9 mouse cellular contexts compared by ENCODE assay signal in genomic region chr1:132375256-132375655, GRCm38 (mm10). TPM values are rescaled to one million over a fixed set of nuclear protein-coding genes. Genes with fewer than 3 reads are reported as not detected.
A peak's percentile ranks its signal among the peaks of the same experiment; 100 is the strongest.
DNase-seq lines count a peak whose midpoint lies in the region; ATAC-seq lines count a peak whose summit lies in the region.
"Had no signal": no experiment of that assay in that cellular context is flagged by ENCODE, and none has a peak within 500 bp of the region (broad histone marks: within the 10 kb centered on the region; RNA-seq: fewer than 3 reads in every experiment).

No protein-coding gene starts in this region.

- no peak overlapping the region for H3K9ac ChIP-seq in heart, embryonic 12.5 days
- H3K9ac ChIP-seq in limb, embryonic 12.5 days (replicated peaks), result no peak overlapping the region
- no peak overlapping the region for H3K9ac ChIP-seq in stomach, embryonic 16.5 days (ENCODE audit: low read length)

- H3K9me3 ChIP-seq in heart, embryonic 12.5 days (replicated peaks), result no peaks in the 10 kb centered on the region
- H3K9me3 ChIP-seq in limb, embryonic 12.5 days, result no peaks in the 10 kb centered on the region
- H3K9me3 ChIP-seq in stomach, embryonic 16.5 days (replicated peaks; ENCODE audit: control insufficient read depth, low read length), result no peaks in the 10 kb centered on the region

- H3K4me3 ChIP-seq in heart, embryonic 12.5 days, result no peak overlapping the region
- H3K4me3 ChIP-seq in limb, embryonic 12.5 days (replicated peaks), result no peak overlapping the region
- no peak overlapping the region for H3K4me3 ChIP-seq in stomach, embryonic 16.5 days (replicated peaks; ENCODE audit: low read length)

- H3K27ac ChIP-seq in heart, embryonic 12.5 days (ENCODE audit: poor library complexity, severe bottlenecking), result peak overlapping the region; percentile 83
- H3K27ac ChIP-seq in limb, embryonic 12.5 days, result peak overlapping the region; percentile 19
- H3K27ac ChIP-seq in stomach, embryonic 16.5 days (ENCODE audit: low read length), result peak overlapping the region; percentile 3; the same call in 1 of the 2 replicates

- no peaks in the 10 kb centered on the region for H3K27me3 ChIP-seq in heart, embryonic 12.5 days (replicated peaks)
- no peaks in the 10 kb centered on the region for H3K27me3 ChIP-seq in limb, embryonic 12.5 days
- H3K27me3 ChIP-seq in stomach, embryonic 16.5 days (ENCODE audit: control insufficient read depth, insufficient read depth, low read length), result no peaks in the 10 kb centered on the region

- peaks cover 73% of the 10 kb centered on the region for H3K4me1 ChIP-seq in heart, embryonic 12.5 days (replicated peaks)
- H3K4me1 ChIP-seq in limb, embryonic 12.5 days (replicated peaks), result peaks cover 38% of the 10 kb centered on the region
- H3K4me1 ChIP-seq in stomach, embryonic 16.5 days (ENCODE audit: control insufficient read depth, insufficient read depth, low read length), result peaks cover 65% of the 10 kb centered on the region

- H3K4me2 ChIP-seq in heart, embryonic 12.5 days, result peak overlapping the region; percentile 30
- no peak overlapping the region for H3K4me2 ChIP-seq in limb, embryonic 12.5 days
- H3K4me2 ChIP-seq in stomach, embryonic 16.5 days (ENCODE audit: low read depth, low read length), result no peak overlapping the region

- peaks cover 15% of the 10 kb centered on the region for H3K36me3 ChIP-seq in heart, embryonic 12.5 days
- peaks cover 66% of the 10 kb centered on the region for H3K36me3 ChIP-seq in limb, embryonic 12.5 days
- no peaks in the 10 kb centered on the region for H3K36me3 ChIP-seq in stomach, embryonic 16.5 days (ENCODE audit: control insufficient read depth, insufficient read depth, low read length)

- WGBS in heart, embryonic 12.5 days, result 31% methylated on average over 4 of the region's 4 CpGs
- 38% methylated on average over 4 of the region's 4 CpGs for WGBS in limb, embryonic 12.5 days
- WGBS in stomach, embryonic 16.5 days, result 25% methylated on average over 4 of the region's 4 CpGs

- DNase-seq in heart, adult 8-10 months (ENCODE audit: low spot score), result no peak
- peak; percentile 32 to 68 for DNase-seq in spleen, postnatal 4 days (ENCODE audit: low spot score in 2 of 2)
- no peak for DNase-seq in spleen, postnatal 14 days (ENCODE audit: low spot score in 2 of 2)
- DNase-seq in MN1 (ENCODE audit: low spot score), result no peak
- no peak for DNase-seq in adrenal gland, postnatal 10 days
- DNase-seq: cerebellum, postnatal 14 days had no signal

- ATAC-seq in heart, embryonic 12.5 days (ENCODE audit: insufficient number of reproducible peaks, low FRiP score), result no peak
- ATAC-seq in limb, embryonic 12.5 days (ENCODE audit: insufficient number of reproducible peaks, insufficient read depth, low FRiP score, low TSS enrichment, low read depth), result no peak
- peak; percentile 23; the same call in 1 of the 2 replicates for ATAC-seq in stomach, embryonic 16.5 days (ENCODE audit: insufficient read depth, low FRiP score)

RNA-seq across cellular contexts. Expression of gene Tmcc2, which starts 15.8 kb away (rescaled TPM):
- 51.1 and 52.9 TPM in 2 replicates for polyA plus RNA-seq in heart, embryonic 12.5 days (2016; fragmentation: Nextera tagmentation; extraction: Ambion mirVana)
- total RNA-seq in heart, adult 8-10 months (2022), result 10 to 100 TPM; 27.5 to 31.3 (median 28.9) TPM
- 17.7 and 19.0 TPM in 2 replicates for polyA plus RNA-seq in limb, embryonic 12.5 days (2016; fragmentation: Nextera tagmentation; extraction: Ambion mirVana)
- 25.5 and 28.3 TPM in 2 replicates for polyA plus RNA-seq in stomach, embryonic 16.5 days (2015; fragmentation: Nextera tagmentation; extraction: Ambion mirVana)
- 10 to 100 TPM; 15.2 to 30.9 TPM for total RNA-seq in adrenal gland, postnatal 10 days (2021)

RNA-seq across cellular contexts. Expression of gene Dstyk, which starts 42.1 kb away (rescaled TPM):
- polyA plus RNA-seq in heart, embryonic 12.5 days (2016; fragmentation: Nextera tagmentation; extraction: Ambion mirVana), result 13.6 and 14.2 TPM in 2 replicates
- 10 to 100 TPM; 15.3 to 16.7 (median 16.0) TPM for total RNA-seq in heart, adult 8-10 months (2022)
- 21.2 and 21.3 TPM in 2 replicates for polyA plus RNA-seq in limb, embryonic 12.5 days (2016; fragmentation: Nextera tagmentation; extraction: Ambion mirVana)
- 11.6 and 12.3 TPM in 2 replicates for polyA plus RNA-seq in stomach, embryonic 16.5 days (2015; fragmentation: Nextera tagmentation; extraction: Ambion mirVana)
- 10 to 100 TPM; 18.6 to 25.2 TPM for total RNA-seq in adrenal gland, postnatal 10 days (2021)

RNA-seq across cellular contexts. Expression of gene Nuak2, which starts 59.3 kb away (rescaled TPM):
- 2.6 and 3.1 TPM in 2 replicates for polyA plus RNA-seq in heart, embryonic 12.5 days (2016; fragmentation: Nextera tagmentation; extraction: Ambion mirVana)
- 1 to 10 TPM; 3.8 to 5.2 (median 4.0) TPM for total RNA-seq in heart, adult 8-10 months (2022)
- 0.63 and 0.95 TPM in 2 replicates for polyA plus RNA-seq in limb, embryonic 12.5 days (2016; fragmentation: Nextera tagmentation; extraction: Ambion mirVana)
- 6.8 and 6.9 TPM in 2 replicates for polyA plus RNA-seq in stomach, embryonic 16.5 days (2015; fragmentation: Nextera tagmentation; extraction: Ambion mirVana)
- 1 to 10 TPM; 3.4 to 3.9 TPM for total RNA-seq in adrenal gland, postnatal 10 days (2021)

Comparison
In these comparisons a context has a peak if more than half of its experiments do, and no peak if none do; other contexts are left out.
1. DNase-seq: peak in spleen, postnatal 4 days (2 of 2); none in heart, adult 8-10 months (single experiment), spleen, postnatal 14 days (0 of 2), MN1 (single experiment) and adrenal gland, postnatal 10 days (single experiment).
2. H3K27ac ChIP-seq: peak in every context shown above with its lines; median percentile 83 in heart, embryonic 12.5 days; 19 in limb, embryonic 12.5 days; 3 in stomach, embryonic 16.5 days.